Mouse (Mus musculus): ENCODE results near the gene Hist2h3c2. TPM values are rescaled to one million over a fixed set of nuclear protein-coding genes. Genes with fewer than 3 reads are reported as not detected.
"Not testable (repeated sequence)": the region's sequence is repeated elsewhere in the genome, so short reads cannot be mapped to it uniquely, and the experiment has no call there.

The Hist2h3c2 gene
- total and polyA plus RNA-seq, 3 experiments, result 21.8 to 59.6 (median 28.5) TPM

DNA sequence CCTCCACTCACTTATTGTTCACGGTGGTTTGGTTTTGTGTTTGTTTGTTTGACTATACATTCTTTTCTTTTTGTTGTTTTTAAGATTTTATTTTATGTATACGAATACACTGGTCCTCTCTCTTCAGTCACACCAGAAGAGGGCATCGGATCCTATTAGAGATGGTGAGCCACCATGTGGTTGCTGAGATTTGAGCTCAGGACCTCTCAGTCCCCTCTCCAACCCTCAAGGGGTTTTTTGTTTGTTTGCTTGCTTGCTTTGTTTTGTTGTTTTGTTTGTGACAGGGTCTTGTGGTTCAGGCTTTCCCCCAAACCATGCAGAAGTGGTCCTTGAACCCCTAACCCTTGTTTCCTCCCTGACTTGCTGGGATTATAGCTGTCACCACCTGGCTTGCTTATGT is 22.7 kb upstream of the Hist2h3c2 start:
- DNase-seq, result no peak

DNA sequence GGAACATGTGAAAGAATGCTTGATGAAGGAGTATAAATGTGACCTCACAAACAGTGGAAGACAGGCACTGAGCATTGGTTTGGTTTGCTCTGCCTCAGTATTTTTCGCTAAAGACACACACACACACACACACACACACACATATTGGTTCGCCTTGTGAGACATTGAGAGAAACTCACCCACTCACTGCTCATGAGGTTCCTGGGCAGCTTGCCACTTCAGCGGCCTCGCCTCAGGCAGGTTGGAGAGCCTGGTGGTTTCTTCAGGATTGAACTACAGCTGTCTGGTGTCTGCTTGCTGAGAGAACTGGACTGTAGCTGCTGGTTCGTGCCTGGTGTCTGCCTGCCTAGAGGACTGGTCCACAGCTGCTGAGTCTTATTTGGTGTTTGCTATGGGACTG is 21.3 kb upstream of the Hist2h3c2 start:
- DNase-seq, result no peak

- no peak for DNase-seq
These were observed 18.3 kb upstream of the Hist2h3c2 start for GRCm38 (mm10) chr3:96257190-96257589.

DNA sequence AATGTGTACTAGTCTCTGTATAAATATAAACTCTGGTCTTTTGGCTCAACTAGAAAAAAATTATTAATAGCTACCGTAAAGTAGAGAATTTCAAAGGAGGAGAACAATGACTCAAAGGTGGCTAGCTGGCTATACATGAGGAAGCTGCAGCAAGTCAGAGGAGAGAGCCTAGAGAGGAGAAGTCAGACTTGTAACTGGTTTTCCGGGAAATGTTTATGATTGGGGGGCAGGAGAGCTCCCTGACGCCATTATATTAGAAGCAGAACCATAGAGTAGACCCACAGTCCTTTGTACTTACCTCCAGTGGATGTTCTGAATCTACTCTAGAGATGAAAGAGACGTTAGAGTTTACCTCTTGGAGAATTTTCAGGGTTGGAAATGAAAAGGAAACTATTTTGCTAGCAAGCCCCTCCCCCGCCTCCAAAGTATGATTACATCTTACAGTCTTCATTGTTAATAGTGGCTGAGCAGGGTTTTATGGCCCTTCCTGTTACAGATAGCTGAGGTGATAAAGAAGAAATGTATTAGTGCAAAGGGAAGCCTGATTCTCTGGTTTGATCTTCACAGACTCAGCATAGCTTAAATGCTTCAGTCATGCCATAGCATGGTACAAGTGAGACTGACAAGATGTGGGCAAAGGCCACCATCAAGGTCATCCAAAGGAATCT is 17.1 kb upstream of the Hist2h3c2 start:
- DNase-seq, result no peak

- no peak for DNase-seq
These were observed 15.9 kb upstream of the Hist2h3c2 start for GRCm38 (mm10) chr3:96254683-96255355.

DNA sequence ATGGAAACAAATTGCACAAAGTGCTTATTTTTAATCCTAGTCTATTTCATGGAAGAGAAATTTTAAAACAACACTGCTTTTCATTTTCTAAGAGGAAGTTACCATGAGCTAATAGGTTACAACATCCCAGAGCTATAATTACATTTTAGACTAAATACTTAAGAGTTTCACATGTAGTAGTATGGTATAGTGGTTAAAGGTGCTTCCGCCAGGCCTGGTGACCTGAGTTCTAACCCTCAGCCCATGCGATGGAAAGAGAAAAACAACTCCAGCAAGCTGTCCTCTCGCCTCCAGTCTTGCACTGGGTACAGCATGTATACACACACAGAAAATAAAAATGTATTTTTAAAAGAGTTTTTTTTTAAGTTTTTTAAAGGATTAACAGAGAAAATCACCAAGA is 12.9 kb upstream of the Hist2h3c2 start:
- no peak for DNase-seq

- no peak for DNase-seq
These were observed 12.0 kb upstream of the Hist2h3c2 start for GRCm38 (mm10) chr3:96250890-96251289.

DNA sequence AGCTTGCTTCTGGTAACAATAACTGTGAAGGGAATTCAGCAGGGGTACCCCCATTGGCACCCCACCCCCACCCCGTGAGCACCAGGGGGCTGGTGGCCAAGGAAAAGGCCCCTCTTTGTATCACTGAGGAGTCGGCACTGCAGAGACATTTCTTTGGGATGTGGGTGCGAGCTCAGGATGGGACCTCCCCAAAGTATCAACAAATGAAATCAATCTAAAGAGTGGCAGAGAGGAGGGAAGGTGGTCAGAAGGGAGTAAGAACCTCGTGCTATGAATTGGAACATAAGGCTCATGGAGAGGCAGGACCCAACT is 10.1 kb upstream of the Hist2h3c2 start:
- DNase-seq, result no peak

DNA sequence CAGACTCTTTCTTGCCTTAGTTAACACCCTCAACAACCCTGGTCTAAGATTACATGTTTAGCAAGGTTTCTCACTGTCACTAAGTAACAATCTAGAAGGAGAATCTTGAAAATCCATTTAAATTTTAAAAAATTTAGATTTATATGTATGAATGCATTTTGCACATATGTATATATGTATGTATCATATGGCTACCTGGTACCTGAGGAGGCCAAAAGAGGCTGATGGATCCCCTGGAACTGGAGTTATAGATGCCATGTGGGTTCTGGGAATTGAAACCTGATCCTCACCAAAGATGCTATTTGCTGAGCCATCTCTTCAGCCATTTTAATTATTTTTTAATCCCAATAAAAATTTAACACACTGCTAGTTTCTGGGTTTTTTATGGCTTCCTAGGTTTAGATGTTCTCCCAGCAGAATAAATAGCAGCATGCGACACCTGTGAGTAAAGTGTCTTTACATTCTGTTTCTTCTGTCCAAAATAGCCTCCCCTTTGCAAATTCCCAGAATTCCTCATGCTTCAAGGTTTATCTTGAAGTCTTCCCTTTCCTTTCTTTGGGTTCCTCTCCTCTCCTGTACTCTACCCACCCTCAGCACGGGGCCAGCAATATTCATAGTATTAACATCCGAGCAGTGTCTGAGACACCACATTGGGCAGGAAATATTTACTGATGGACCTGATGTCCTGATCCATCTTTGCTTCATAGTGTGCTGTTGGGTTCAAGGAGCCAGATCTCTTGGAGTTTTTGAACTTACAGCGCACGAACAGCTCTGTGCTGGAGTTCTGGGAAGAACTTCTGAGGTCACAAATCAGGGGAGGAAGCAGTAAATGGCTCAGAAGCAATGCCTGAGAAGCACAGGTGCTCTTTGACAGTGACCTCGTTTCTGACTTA is 9.5 kb upstream of the Hist2h3c2 start:
- no peak for DNase-seq

- no peak for DNase-seq
These were observed 8.6 kb upstream of the Hist2h3c2 start for GRCm38 (mm10) chr3:96247356-96248140.

GRCm38 (mm10) chr3:96246427-96246856 is 7.5 kb upstream of the Hist2h3c2 start, which contains the start of gene Hist2h3c1:
Hist2h3c1 (plus strand) TSS chr3:96246685.
- not testable (repeated sequence) for DNase-seq

DNA sequence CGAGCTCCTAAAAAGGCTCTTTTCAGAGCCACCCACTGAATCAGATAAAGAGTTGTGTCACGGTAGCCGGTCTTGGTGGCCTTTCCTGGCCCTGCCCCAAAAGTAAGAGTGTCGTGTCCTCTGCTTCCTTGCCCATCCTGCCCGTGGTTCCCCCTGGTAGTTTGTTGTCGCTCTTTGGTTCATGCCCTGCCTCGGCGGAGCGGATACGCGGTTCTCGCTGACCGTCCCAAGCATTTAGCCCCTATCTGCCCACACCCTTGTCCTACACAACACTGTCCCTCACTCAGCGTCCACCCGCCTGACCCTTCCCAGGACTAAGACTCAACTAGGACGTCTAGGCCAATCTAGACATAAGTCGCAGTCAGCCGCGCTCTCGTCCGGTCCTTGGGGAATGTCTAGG is 7.1 kb upstream of the Hist2h3c2 start:
- DNase-seq, result not testable (repeated sequence)

- DNase-seq, result peak; percentile 93
These were observed 6.3 kb upstream of the Hist2h3c2 start, which contains the start of gene Hist2h2aa1 for GRCm38 (mm10) chr3:96245003-96245886. Hist2h2aa1 (plus strand) TSS chr3:96245497.

DNA sequence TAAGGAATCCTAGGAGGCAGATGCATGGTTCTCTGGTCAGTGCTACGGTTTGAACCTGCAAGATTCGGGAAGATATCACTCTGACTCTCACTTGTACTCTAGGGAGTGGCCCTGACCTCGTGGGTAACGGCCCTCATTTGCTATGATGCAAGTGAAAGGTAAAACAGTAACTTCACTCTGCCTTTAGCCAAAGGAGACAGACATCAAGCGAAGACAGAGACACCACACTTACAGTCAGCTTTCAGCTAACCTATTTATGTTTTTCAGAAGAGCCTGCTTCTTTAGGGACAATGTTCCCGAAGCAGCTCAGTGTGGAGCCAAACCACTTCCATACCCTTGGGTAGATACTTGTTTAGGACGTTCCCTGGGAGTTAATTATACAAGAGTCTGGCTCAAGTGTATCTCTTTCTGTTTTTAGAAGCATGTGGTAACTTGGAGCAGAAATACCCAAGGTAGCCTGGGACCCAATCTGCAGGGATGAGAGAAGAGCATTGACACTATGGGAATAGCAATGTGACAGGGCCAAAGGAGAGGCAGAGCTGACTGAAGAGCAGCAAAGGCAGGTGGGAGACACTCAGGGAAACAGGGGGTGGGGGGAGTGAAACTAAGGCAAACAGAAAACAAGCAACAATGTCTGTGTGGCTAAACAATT is 5.1 kb upstream of the Hist2h3c2 start:
- no peak for DNase-seq

DNA sequence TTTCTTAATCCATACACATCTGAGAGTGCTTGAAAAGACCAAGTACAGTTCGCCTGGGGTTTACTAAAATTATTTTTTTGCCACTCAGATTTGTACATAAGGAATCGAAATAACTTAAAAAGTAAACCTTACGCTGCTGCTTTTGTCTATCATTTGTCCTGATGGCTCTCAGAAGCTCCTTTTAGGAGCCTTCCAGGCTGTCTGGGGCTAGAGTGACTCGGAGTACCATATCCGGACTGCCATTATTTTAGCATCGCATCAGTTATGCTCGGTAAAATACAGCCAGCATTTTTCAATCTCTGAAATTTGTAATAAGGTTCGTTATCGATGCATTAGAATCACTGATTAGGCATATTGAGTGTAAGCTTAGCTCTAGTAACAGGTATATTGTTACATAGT is 1.9 kb upstream of the Hist2h3c2 start:
- DNase-seq, result no peak

DNA sequence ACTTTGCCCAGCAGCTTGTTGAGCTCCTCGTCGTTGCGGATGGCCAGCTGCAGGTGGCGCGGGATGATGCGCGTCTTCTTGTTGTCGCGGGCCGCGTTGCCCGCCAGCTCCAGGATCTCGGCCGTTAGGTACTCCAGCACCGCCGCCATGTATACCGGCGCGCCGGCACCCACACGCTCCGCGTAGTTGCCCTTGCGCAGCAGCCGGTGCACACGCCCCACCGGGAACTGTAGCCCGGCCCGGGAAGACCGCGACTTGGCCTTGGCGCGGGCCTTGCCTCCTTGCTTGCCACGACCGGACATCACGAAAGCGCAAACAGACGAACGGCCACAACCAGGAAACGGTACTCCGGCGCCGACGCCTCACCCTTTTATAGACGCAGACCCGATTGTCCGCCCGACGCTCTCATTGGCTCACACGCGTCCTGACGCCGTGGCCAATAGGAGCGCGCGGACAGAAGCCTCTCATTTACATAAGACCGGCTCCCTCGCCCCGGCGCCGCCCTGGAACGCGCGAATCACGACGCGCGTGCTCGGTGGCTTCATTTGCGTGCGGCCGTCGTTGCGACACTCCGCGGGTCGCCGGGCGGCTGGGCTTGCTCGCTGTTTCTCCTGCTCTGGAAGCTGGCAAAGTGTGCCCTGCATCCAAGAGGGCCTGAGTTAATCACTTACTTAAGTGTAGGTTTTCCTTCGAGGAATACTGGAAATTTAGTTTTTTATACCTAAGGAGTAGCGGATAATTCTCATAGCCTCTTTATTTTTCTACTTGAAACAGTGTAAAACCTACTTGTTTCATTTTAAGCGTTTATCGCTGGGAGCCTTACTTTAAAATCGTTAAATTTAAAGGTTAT is 1.2 kb upstream of the Hist2h3c2 start, which contains the start of gene Hist2h2aa2:
TSS of gene Hist2h2aa2 (minus strand) at position 328 of the 850 bp plus-strand sequence.
- peak; percentile 100 for DNase-seq

- no peak for DNase-seq
These were observed 919 bp downstream of the Hist2h3c2 start for GRCm38 (mm10) chr3:96237904-96238511.

DNA sequence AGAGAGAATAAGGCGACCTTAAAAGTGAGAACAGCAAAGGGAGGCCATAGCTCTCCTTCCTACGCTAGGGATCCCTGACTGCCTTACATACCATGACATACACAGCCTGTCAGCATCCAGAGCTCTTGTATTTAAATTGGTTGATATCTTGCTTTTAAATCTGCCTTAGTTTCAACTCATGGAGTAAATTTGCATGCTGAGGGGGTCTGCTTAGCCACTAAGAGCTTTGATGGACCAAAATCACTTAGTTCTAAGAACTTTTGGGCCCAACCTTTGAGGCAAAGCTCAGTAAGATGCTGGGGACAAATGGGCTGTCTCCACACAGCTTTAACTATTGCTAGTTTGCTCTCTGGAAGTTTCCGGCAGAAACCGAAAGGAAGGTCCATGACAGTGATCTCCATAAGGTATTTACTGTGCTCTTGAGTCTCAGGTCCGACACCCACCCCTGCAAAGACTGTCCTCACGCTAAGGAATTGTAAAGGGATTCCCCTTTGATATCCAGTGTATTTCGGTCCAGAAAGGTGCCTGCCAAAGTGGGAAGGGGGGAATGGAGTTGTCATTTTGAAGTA is 1.5 kb downstream of the Hist2h3c2 start:
- DNase-seq, result no peak
